Mouse (Mus musculus): ENCODE data around the gene Gm11549.

- TF ChIP-seq POLR2A (IDR thresholded peaks at IDR 0.05; ENCODE audit: low read depth, low read length) = no peak
- TF ChIP-seq CTCF (IDR thresholded peaks at IDR 0.05; ENCODE audit: extremely low read depth, insufficient read depth, insufficient read length, insufficient replicate concordance) = no peak
Observed at GRCm38 (mm10) chr3:36536041-36536440, 14.4 kb upstream of the Gm11549 start.
